Mouse (Mus musculus): ENCODE data around the gene Sh3gl1.
A peak's percentile ranks its signal among the peaks of the same experiment; 100 is the strongest.

Sh3gl1 gene

GRCm38 (mm10) chr17:56040030-56040856, 3.8 kb upstream of the Sh3gl1 start, which contains the start of gene Chaf1a:
Gene Chaf1a (plus strand): TSS chr17:56040439.
- peak; percentile 98 for DNase-seq (ENCODE audit: low read depth)

DNA sequence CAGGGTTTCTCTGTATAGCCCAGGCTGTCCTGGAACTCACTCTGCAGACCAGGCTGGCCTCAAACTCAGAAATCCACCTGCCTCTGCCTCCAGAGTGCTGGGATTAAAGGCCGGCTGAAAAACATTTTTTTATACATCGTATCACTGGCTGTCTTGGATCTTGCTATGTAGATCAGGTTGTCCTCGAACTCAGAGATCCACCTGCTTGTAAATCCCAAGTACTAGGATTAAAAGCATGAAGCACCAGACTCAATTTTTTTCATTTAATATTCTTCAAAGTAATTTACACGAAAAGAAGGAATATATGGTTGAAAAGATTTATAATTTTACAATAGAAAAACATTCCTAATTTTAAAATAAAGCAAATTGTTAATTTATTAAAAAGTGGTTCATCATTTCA, 2.9 kb upstream of the Sh3gl1 start:
- no peak for DNase-seq (ENCODE audit: low read depth)

DNA sequence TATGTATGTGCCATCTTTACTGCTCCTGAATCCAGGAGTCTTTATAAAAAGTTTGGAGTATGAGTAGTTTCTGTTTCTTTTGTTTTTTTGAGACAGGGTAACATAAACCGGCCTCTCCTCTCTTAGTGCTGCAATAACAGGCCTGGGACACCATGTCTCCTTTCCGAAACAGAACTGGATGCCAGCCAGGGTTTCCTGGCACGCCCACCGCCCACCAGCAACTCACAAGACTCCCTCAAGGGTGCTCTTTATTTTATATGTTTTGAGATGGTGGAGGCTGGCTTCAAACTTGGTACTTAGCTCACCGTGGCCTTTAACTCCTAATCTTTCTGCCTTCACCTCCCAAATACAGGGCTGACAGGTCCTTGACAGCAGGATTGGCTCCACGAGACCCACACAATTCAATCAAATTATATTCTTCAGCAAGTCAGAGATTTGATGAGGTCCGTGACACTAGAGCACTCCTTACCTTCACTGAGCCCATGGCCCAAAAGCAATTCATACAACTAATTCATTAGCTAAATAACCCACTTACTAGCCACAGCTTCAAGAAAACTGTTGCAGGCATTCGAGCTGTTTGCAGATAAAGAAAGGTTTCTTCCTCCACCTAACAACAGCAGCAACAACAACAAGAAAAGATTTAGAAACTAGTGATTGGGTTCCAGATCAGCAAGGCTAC, 2.3 kb upstream of the Sh3gl1 start:
- DNase-seq (ENCODE audit: low read depth) = no peak

DNA sequence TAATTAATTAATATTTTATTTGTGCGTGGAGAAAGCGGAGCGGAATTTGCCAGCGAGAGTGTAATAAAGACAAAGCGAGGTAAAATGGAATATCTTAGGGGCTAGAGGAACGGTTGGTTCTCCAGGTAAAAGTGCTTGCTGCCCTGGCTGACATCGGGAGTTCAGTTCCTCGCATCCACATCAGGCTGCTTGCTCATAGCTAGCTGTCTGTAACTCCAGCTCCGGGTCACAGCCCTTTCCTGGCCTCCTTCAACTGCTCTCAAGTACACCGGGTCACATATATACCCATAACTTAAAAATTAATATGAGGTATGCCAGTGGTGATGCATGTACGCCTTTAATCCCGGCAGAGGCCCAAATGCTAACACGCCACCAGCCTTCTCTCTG, 459 bp upstream of the Sh3gl1 start:
- no peak for DNase-seq (ENCODE audit: low read depth)

DNA sequence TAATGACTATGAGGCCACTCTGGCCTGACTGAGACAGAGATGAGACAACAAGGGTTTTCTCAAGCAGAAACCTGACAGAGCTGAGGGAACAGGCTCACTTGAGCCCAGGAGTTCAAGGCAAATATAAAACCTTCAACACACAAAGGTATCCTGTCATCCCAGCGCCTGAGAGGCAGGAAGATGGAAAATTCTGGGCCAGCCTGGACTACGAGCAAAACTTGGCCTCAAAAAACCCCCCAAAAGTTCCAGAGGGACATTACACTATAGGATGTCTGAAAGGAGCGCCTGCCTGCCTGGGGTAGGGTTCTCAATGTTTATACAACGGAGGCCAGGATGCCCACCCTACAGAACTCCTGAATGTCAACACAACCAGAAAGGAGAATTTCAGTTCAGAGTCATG, 1.2 kb downstream of the Sh3gl1 start:
- DNase-seq (ENCODE audit: low read depth) = no peak

GRCm38 (mm10) chr17:56034726-56035100, 1.7 kb downstream of the Sh3gl1 start:
- DNase-seq (ENCODE audit: low read depth) = no peak

- DNase-seq (ENCODE audit: low read depth) = no peak
These were observed 2.3 kb downstream of the Sh3gl1 start for GRCm38 (mm10) chr17:56034040-56034725.

DNA sequence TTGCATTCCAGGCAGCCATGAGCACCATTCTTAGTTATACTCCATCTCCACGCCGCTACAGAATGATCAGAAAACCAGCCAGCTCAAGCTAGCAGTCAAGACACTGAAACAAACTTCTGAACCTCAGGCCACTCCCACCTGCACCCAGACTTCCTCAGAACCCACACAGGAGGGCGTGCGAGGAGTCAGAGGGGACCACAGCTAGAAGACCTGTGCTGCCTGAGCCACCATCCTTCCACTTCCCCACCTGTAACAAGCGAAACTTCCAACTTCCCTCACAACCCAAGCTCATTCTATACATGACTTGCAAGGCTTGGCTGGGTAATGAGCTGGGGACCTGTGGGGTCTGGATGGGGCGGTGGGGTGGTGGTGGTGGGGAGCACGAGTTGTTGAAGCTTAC, 3.6 kb downstream of the Sh3gl1 start:
- DNase-seq (ENCODE audit: low read depth) = no peak

- DNase-seq (ENCODE audit: low read depth) = no peak
These were observed 4.2 kb downstream of the Sh3gl1 start for GRCm38 (mm10) chr17:56032127-56032733.

DNA sequence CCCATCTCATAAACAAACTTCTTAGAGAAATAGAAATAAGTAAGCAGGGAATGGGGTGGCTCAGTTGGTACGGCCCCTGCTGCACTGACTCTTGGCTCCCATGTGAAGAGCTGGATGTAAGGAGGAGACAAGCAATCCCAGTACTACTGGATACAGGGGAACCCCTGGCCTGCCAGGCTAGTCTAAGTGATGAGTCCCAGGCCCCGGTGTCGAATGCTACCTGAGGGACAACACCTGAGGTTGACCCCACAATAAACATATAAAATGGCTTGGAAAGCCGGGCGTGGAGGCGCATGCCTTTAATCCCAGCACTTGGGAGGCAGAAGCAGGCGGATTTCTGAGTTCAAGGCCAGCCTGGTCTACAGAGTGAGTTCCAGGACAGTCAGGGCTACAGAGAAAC, 5.0 kb downstream of the Sh3gl1 start:
- DNase-seq (ENCODE audit: low read depth) = no peak

DNA sequence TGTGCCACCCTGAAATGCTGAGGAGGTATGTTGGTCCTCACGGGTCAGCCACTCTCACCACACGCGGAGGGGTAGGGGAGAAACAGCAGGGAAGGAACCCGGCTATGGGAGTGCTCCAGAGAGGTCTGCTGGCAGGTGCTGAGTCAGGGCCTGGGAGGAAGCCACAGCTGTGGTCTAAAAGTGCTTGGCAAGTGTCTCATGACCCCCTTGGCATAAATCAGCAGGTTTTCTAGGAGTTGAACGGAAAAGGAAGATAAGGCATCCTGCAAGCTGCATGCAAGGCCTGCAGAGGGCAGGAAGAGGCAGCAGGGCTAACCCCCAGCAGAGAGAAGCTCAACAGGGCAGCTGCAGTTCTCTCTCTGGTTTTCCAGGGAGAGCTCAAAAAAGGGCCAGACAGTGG, 5.5 kb downstream of the Sh3gl1 start:
- peak; percentile 39 for DNase-seq (ENCODE audit: low read depth)

GRCm38 (mm10) chr17:56030238-56030870, 6.1 kb downstream of the Sh3gl1 start:
- no peak for DNase-seq (ENCODE audit: low read depth)

GRCm38 (mm10) chr17:56027801-56028441, 8.5 kb downstream of the Sh3gl1 start:
- DNase-seq (ENCODE audit: low read depth) = no peak

DNA sequence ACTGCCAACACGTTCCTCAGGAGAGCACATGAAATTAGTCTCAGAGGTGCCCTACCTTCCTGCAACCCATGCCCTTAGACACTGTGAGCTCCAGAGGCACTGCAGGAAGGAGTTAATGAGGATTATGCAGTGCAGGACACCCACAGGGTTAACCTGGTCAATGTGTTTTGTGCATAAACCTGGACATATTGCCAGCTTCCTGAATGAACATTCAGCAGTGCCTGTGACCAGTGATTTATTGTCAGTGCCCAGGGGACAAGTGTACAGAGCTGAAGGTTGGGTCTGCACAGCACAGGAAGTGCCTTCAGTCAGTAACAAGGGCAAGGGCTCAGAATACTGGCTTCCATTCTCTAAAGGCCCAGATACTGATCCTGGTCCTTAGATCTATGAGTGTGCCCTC, 9.6 kb downstream of the Sh3gl1 start:
- no peak for DNase-seq (ENCODE audit: low read depth)

- DNase-seq (ENCODE audit: low read depth) = no peak
These were observed 10.1 kb downstream of the Sh3gl1 start for GRCm38 (mm10) chr17:56026303-56026702.

GRCm38 (mm10) chr17:56024931-56025330, 11.5 kb downstream of the Sh3gl1 start:
- DNase-seq (ENCODE audit: low read depth) = no peak

DNA sequence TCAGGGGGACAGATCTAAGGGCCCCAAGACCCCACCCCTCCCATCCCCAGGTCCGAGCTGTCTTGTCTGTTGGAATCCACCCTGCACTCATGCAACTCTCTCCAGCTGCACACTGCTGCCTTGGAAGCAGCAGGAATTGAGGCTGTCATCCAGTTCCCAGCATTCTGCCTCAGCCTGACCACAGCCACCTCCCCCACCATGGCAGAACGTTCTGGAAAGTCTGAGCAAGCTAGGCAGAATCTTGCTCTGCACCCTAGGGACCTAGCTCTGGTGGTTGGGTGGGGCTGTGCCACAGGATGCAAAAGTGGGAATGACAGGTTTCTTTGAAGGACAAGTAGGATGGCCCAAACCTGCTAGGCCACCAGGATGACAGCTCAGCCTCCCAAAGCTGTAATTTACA, 12.0 kb downstream of the Sh3gl1 start:
- no peak for DNase-seq (ENCODE audit: low read depth)

GRCm38 (mm10) chr17:56023386-56023785, 13.0 kb downstream of the Sh3gl1 start:
- DNase-seq (ENCODE audit: low read depth) = no peak

GRCm38 (mm10) chr17:56022989-56023290, 13.5 kb downstream of the Sh3gl1 start:
- no peak for DNase-seq (ENCODE audit: low read depth)

- no peak for DNase-seq (ENCODE audit: low read depth)
These were observed 14.1 kb downstream of the Sh3gl1 start for GRCm38 (mm10) chr17:56022131-56022988.

Measured in c-Kit-positive CD71-negative TER-119-negative erythroid progenitor cells, embryonic 14.5 days (primary cell).